Mouse (Mus musculus) CH12.LX (cell line): ENCODE measurements around the gene Aspm.

Experiments
- BHLHE40 ChIP-seq: IDR thresholded peaks from 2 replicates; pipeline ENCODE4 v1.6.1; 2011; ENCODE audit warnings: mild to moderate bottlenecking, low read depth, low read length, improper control_type of control experiment
- CTCF ChIP-seq, 2 experiments: IDR thresholded peaks in 1 of 2; conservative IDR thresholded peaks in 1 of 2; 2 replicates each; pipeline ENCODE4 v1.5.1; 2011 to 2012; ENCODE audit warnings: low read depth in 2 of 2, low read length in 2 of 2, improper control_type of control experiment in 1 of 2, inconsistent platforms in 1 of 2, mild to moderate bottlenecking in 1 of 2, moderate library complexity in 1 of 2
- EP300 ChIP-seq: IDR thresholded peaks from 2 replicates; pipeline ENCODE4 v1.6.1; 2011; ENCODE audit warnings: low read length, improper control_type of control experiment
- ETS1 ChIP-seq: conservative IDR thresholded peaks from 2 replicates; pipeline ENCODE4 v1.6.1; 2012; ENCODE audit warnings: low read depth, mild to moderate bottlenecking, inconsistent platforms, low read length, improper control_type of control experiment, moderate library complexity
- HCFC1 ChIP-seq: IDR thresholded peaks from 2 replicates; pipeline ENCODE4 v1.6.1; 2012; ENCODE audit warnings: low read depth, mild to moderate bottlenecking, inconsistent platforms, low read length, improper control_type of control experiment
- JUND ChIP-seq: conservative IDR thresholded peaks from 2 replicates; pipeline ENCODE4 v1.6.1; 2011; ENCODE audit warnings: low read depth, low read length, improper control_type of control experiment
- MAZ ChIP-seq: IDR thresholded peaks from 2 replicates; pipeline ENCODE4 v1.6.1; 2012; ENCODE audit warnings: low read depth, mild to moderate bottlenecking, inconsistent platforms, low read length, improper control_type of control experiment, moderate library complexity
- MXI1 ChIP-seq: IDR thresholded peaks from 2 replicates; pipeline ENCODE4 v1.6.1; 2011; ENCODE audit warnings: mild to moderate bottlenecking, low read depth, low read length, improper control_type of control experiment
- NELFE ChIP-seq: IDR thresholded peaks from 2 replicates; pipeline ENCODE4 v1.6.1; 2011; ENCODE audit warnings: low read depth, low read length, improper control_type of control experiment
- POLR2A ChIP-seq: IDR thresholded peaks from 2 replicates; pipeline ENCODE4 v1.6.1; 2011; ENCODE audit warnings: low read depth, mild to moderate bottlenecking, improper control_type of control experiment, low read length
- POLR2AphosphoS2 ChIP-seq: IDR thresholded peaks from 2 replicates; pipeline ENCODE4 v1.6.1; 2011; ENCODE audit warnings: low read depth, low read length, improper control_type of control experiment
- ZC3H11A ChIP-seq: IDR thresholded peaks from 2 replicates; pipeline ENCODE4 v1.6.1; 2012; ENCODE audit warnings: low read depth, mild to moderate bottlenecking, inconsistent platforms, low read length, improper control_type of control experiment
- ZNF384 ChIP-seq: IDR thresholded peaks from 2 replicates; pipeline ENCODE4 v1.6.1; 2012; ENCODE audit warnings: low read depth, low read length, improper control_type of control experiment, inconsistent platforms

GRCm38 (mm10) chr1:139495408-139495807 is 40.8 kb downstream of the Aspm start:
- TF ChIP-seq CTCF (conservative IDR thresholded peaks at IDR 0.05 in 1 of 2, IDR thresholded peaks at IDR 0.05 in 1 of 2; ENCODE audit: low read depth in 2 of 2, low read length in 2 of 2), result no peak
- no peak for TF ChIP-seq ETS1
- TF ChIP-seq MXI1, result no peak
- TF ChIP-seq EP300, result no peak
- TF ChIP-seq ZNF384, result no peak
- TF ChIP-seq BHLHE40, result no peak
- TF ChIP-seq MAZ, result no peak
- TF ChIP-seq JUND, result no peak
- no peak for TF ChIP-seq ZC3H11A
- TF ChIP-seq NELFE, result no peak
- no peak for TF ChIP-seq POLR2A
- TF ChIP-seq POLR2AphosphoS2, result no peak
- no peak for TF ChIP-seq HCFC1
